Mouse (Mus musculus) megakaryocyte, embryonic 14.5 days (primary cell): ENCODE measurements at regions not wholly inside any gene's neighbourhood (a gene's known extent, or its start where the extent isn't known, plus 50 kb on each side); places are given as distances from the start of the nearest gene placed in this dataset.

Experiments used
- FLI1 ChIP-seq: IDR thresholded peaks from 2 replicates; pipeline ENCODE4 v1.6.1; 2012; ENCODE audit warnings: low read length, inconsistent platforms, mixed read lengths
- GATA1 ChIP-seq: IDR thresholded peaks from 3 replicates; pipeline ENCODE4 v1.6.1; 2012; ENCODE audit warnings: mixed read lengths, low read length, inconsistent platforms, borderline replicate concordance

DNA sequence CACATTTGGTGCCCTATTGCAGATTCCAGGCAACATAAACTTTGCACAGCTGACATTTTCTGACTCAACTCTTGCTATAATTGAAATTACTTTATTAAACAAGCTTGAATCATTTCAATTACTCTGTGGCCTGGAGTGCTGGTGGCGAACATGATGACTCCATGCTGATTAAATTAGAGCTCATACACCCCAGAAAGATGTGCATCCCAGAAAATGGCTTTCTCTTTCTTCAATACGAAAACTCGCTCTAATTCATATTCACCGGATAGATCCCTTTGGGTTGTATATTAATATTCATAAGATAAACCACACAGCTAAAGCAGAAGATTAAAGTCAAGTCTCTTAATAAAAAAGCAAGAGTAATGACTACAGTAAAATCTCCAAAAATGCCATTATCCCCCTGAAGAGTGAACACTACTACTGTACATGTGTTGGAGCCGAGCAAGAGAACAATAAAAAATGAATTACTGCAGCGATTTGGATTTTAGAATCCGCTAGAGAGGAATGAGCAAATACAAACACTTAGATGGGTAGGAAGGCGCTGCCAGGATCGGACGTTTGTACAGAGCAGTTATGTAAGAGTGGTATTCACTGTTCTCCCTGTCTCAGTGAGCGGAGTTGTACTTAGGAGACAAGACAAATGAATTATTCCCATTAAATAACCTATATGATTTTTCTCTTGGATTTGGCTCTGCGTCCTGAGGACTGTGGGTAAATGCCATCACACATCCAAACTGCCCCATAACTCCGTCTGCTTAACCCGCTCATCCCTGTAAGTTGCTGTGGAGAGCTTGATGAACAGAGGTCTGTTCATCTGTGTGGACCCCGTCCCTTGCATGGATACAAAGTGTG lies 264.5 kb upstream of the Igfbp7 start:
- TF ChIP-seq GATA1 (no peak), FLI1 (no peak)
